ENCODE assay signal across 16 mouse cellular contexts in the genomic region with DNA sequence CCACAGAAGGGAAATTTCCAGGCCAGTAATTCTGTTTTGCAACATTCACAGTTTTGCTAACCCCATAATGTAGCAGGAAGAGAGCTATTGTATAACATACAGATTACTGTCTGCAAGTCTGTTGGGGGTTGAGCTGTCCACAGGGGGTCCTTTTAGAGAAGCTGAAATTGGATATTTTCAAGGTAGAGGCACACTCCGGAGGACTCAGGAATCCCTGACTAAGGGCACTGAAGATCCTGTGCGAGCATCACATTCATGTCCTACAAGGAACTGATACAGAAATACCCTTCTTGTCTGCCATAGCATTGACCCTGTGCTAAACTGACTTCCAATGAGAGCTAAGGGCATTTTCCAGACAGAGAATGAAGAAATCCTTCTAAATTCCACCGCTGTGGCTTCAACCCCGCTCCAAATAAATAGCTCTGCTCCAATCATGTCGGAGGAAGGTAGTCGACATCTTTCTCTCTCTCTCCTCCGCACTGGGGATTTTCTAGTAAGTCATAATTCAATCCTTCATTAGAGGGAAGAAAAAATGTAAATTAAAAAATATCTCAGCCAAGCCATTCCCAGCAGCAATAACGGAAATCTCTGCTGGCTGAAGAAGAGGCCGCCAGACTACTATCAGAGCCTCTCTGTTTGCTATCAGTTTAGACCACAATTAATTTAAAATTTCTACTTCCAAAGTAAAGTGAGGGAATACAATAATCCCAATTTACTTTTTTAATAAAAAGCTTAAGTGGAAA.
DNase-seq lines count a peak whose midpoint lies in the region; ATAC-seq and TF ChIP-seq lines count a peak whose summit lies in the region.
"Had no signal": no experiment of that assay in that cellular context is flagged by ENCODE, and none has a peak within 500 bp of the region (broad histone marks: within the 10 kb centered on the region; RNA-seq: fewer than 3 reads in every experiment).

No protein-coding gene starts in this region.

- no peaks in the 10 kb centered on the region for H3K4me1 ChIP-seq in limb, embryonic 14.5 days (ENCODE audit: control insufficient read depth, insufficient read depth, low read length)
- no peaks in the 10 kb centered on the region for H3K4me1 ChIP-seq in limb, embryonic 10.5 days
- H3K4me1 ChIP-seq in hindbrain, postnatal 0 days (ENCODE audit: insufficient read depth, low read length) = no peaks in the 10 kb centered on the region
- no peaks in the 10 kb centered on the region for H3K4me1 ChIP-seq in neural tube, embryonic 14.5 days (ENCODE audit: control insufficient read depth, insufficient read depth, low read length)
- H3K4me1 ChIP-seq: kidney, embryonic 15.5 days had no signal

- peak; percentile 1 for DNase-seq in cerebellum, adult 9-10 months
- DNase-seq in cerebellum, postnatal 36 days = no peak
- DNase-seq in limb, embryonic 14.5 days (ENCODE audit: low spot score) = peak; percentile 4
- DNase-seq in limb, embryonic 10.5 days (ENCODE audit: low spot score) = no peak
- DNase-seq in hindbrain, postnatal 0 days (ENCODE audit: low spot score) = peak; percentile 5
- no peak for DNase-seq in thymus, postnatal 4 days
- no peak for DNase-seq in right cerebral cortex, postnatal 4 days
- DNase-seq: adrenal gland, postnatal 10 days; gastrocnemius, postnatal 10 days; liver; lung, embryonic 14.5 days had no signal

- no peaks in the 10 kb centered on the region for H3K36me3 ChIP-seq in limb, embryonic 14.5 days (ENCODE audit: control insufficient read depth, insufficient read depth, low read length)
- H3K36me3 ChIP-seq in limb, embryonic 10.5 days = no peaks in the 10 kb centered on the region
- H3K36me3 ChIP-seq in hindbrain, postnatal 0 days (ENCODE audit: insufficient read depth, low read length) = no peaks in the 10 kb centered on the region
- no peaks in the 10 kb centered on the region for H3K36me3 ChIP-seq in neural tube, embryonic 14.5 days (ENCODE audit: control insufficient read depth, insufficient read depth, low read length)
- H3K36me3 ChIP-seq: kidney, embryonic 15.5 days had no signal

- H3K9me3 ChIP-seq in limb, embryonic 14.5 days (ENCODE audit: control insufficient read depth, low read length) = no peaks in the 10 kb centered on the region
- no peaks in the 10 kb centered on the region for H3K9me3 ChIP-seq in limb, embryonic 10.5 days (replicated peaks)
- no peaks in the 10 kb centered on the region for H3K9me3 ChIP-seq in hindbrain, postnatal 0 days (ENCODE audit: low read length)
- H3K9me3 ChIP-seq in neural tube, embryonic 14.5 days (ENCODE audit: control insufficient read depth, low read length) = no peaks in the 10 kb centered on the region
- H3K9me3 ChIP-seq: kidney, embryonic 15.5 days had no signal

- 37% methylated on average over 9 of the region's 9 CpGs for WGBS in limb, embryonic 14.5 days
- whole genome bisulfite sequencing in limb, embryonic 10.5 days = 56% methylated on average over 9 of the region's 9 CpGs
- 38% methylated on average over 9 of the region's 9 CpGs for WGBS in hindbrain, postnatal 0 days
- WGBS in neural tube, embryonic 14.5 days = 33% methylated on average over 9 of the region's 9 CpGs

- no peak for TF ChIP-seq CTCF in hindbrain, postnatal 0 days (IDR thresholded peaks at IDR 0.05; ENCODE audit: low read depth)

- no peak overlapping the region for H3K27ac ChIP-seq in limb, embryonic 14.5 days (replicated peaks; ENCODE audit: low read depth, low read length)
- no peak overlapping the region for H3K27ac ChIP-seq in limb, embryonic 10.5 days
- no peak overlapping the region; the same call in 1 of the 2 replicates for H3K27ac ChIP-seq in hindbrain, postnatal 0 days
- H3K27ac ChIP-seq in neural tube, embryonic 14.5 days (ENCODE audit: low read depth, low read length) = no peak overlapping the region; the same call in 1 of the 2 replicates
- H3K27ac ChIP-seq: kidney, embryonic 15.5 days had no signal

- H3K27me3 ChIP-seq in limb, embryonic 14.5 days (ENCODE audit: control insufficient read depth, insufficient read depth, low read length) = no peaks in the 10 kb centered on the region
- no peaks in the 10 kb centered on the region for H3K27me3 ChIP-seq in limb, embryonic 10.5 days (ENCODE audit: low read depth, poor library complexity, severe bottlenecking)
- H3K27me3 ChIP-seq in hindbrain, postnatal 0 days (ENCODE audit: insufficient read depth, low read length) = no peaks in the 10 kb centered on the region
- no peaks in the 10 kb centered on the region for H3K27me3 ChIP-seq in neural tube, embryonic 14.5 days (ENCODE audit: control insufficient read depth, insufficient read depth, low read length)
- H3K27me3 ChIP-seq: CH12.LX; kidney, embryonic 15.5 days had no signal

- H3K4me2 ChIP-seq in limb, embryonic 14.5 days (replicated peaks; ENCODE audit: low read depth, low read length, severe bottlenecking) = no peak overlapping the region
- no peak overlapping the region for H3K4me2 ChIP-seq in hindbrain, postnatal 0 days (ENCODE audit: low read depth, low read length)
- H3K4me2 ChIP-seq in neural tube, embryonic 14.5 days (ENCODE audit: low read depth, low read length) = no peak overlapping the region
- H3K4me2 ChIP-seq: kidney, embryonic 15.5 days; lung, embryonic 14.5 days had no signal

- TF ChIP-seq POLR2A in limb, embryonic 14.5 days (IDR thresholded peaks at IDR 0.05; ENCODE audit: borderline replicate concordance, extremely low read depth, insufficient read depth, insufficient read length) = no peak

- ATAC-seq in limb, embryonic 14.5 days (ENCODE audit: low FRiP score, low read depth) = no peak
- ATAC-seq in hindbrain, postnatal 0 days = peak; percentile 35; the same call in 1 of the 2 replicates
- peak; percentile 49; the same call in 1 of the 2 replicates for ATAC-seq in neural tube, embryonic 14.5 days (ENCODE audit: low read depth)
- ATAC-seq: inflammation-experienced regulatory T-cells, adult 6 months had no signal

- H3K9ac ChIP-seq in limb, embryonic 14.5 days (ENCODE audit: low read depth, low read length, severe bottlenecking) = no peak overlapping the region
- no peak overlapping the region for H3K9ac ChIP-seq in hindbrain, postnatal 0 days (replicated peaks; ENCODE audit: low read length)
- H3K9ac ChIP-seq in neural tube, embryonic 14.5 days (replicated peaks; ENCODE audit: low read depth, low read length) = no peak overlapping the region
- H3K9ac ChIP-seq: kidney, embryonic 15.5 days; lung, embryonic 14.5 days had no signal

- no peak overlapping the region for H3K4me3 ChIP-seq in limb, embryonic 14.5 days (replicated peaks; ENCODE audit: low read length)
- no peak overlapping the region for H3K4me3 ChIP-seq in limb, embryonic 10.5 days
- H3K4me3 ChIP-seq in hindbrain, postnatal 0 days (ENCODE audit: low read length) = no peak overlapping the region
- H3K4me3 ChIP-seq in neural tube, embryonic 14.5 days (ENCODE audit: low read depth, low read length) = no peak overlapping the region
- H3K4me3 ChIP-seq: kidney, embryonic 15.5 days; layer of hippocampus, adult 2 months had no signal

Comparison
In these comparisons a context has a peak if more than half of its experiments do, and no peak if none do; other contexts are left out.
1. DNase-seq: peak in cerebellum, adult 9-10 months (single experiment), limb, embryonic 14.5 days (single experiment) and hindbrain, postnatal 0 days (single experiment); none in cerebellum, postnatal 36 days (0 of 2), limb, embryonic 10.5 days (single experiment), thymus, postnatal 4 days (single experiment) and right cerebral cortex, postnatal 4 days (single experiment).